Mouse (Mus musculus) forebrain, embryonic 13.5 days (tissue): ENCODE data around the gene Dnm3. TPM values are rescaled to one million over a fixed set of nuclear protein-coding genes. Genes with fewer than 3 reads are reported as not detected.

ENCODE experiments used
- ATAC-seq: fragments of 200-750 bp; cut with Nextera tagmentation; 2 replicates; pipeline ENCODE4 v1.8.0; 2017
- H3K27ac ChIP-seq: fragments of 300-500 bp; sonication (generic); 2 replicates; pipeline ENCODE4 v1.5.1; 2015; ENCODE audit warnings: inconsistent platforms, mild to moderate bottlenecking, moderate library complexity
- H3K27me3 ChIP-seq: fragments of 300-500 bp; sonication (generic); 2 replicates; pipeline ENCODE4 v1.6.1; 2015; ENCODE audit warnings: mild to moderate bottlenecking, inconsistent platforms
- H3K36me3 ChIP-seq: fragments of 300-500 bp; sonication (generic); 2 replicates; pipeline ENCODE4 v1.6.1; 2015; ENCODE audit warnings: mild to moderate bottlenecking, inconsistent platforms; ENCODE audit not compliant: poor library complexity, severe bottlenecking
- H3K4me1 ChIP-seq: fragments of 300-500 bp; sonication (generic); 2 replicates; pipeline ENCODE4 v1.6.1; 2015; ENCODE audit warnings: inconsistent platforms
- H3K4me2 ChIP-seq: fragments of 300-500 bp; sonication (generic); 2 replicates; pipeline ENCODE4 v1.6.1; 2015; ENCODE audit warnings: inconsistent platforms, mild to moderate bottlenecking, moderate library complexity
- H3K4me3 ChIP-seq: fragments of 300-500 bp; sonication (generic); 2 replicates; pipeline ENCODE4 v1.5.1; 2015; ENCODE audit warnings: mild to moderate bottlenecking, inconsistent platforms
- H3K9ac ChIP-seq: fragments of 300-500 bp; sonication (generic); 2 replicates; pipeline ENCODE4 v1.6.1; 2015; ENCODE audit warnings: mild to moderate bottlenecking, inconsistent platforms
- H3K9me3 ChIP-seq: fragments of 300-500 bp; sonication (generic); replicated peaks from 2 replicates; pipeline ENCODE4 v1.6.1; 2016; ENCODE audit warnings: inconsistent platforms
- WGBS: fragments of 180-500 bp; shearing (Covaris S2); methylation state at CpG from one replicate; pipeline ENCODE4 v1.1.7; 2015; 5-methylcytosine and 5-hydroxymethylcytosine counted together
- polyA plus RNA-seq: library from polyadenylated mRNA; unstranded; fragments of >200 nt; fragmentation: Nextera tagmentation; extraction: Ambion mirVana; gene quantifications from 2 replicates; pipeline ENCODE4 v1.2.1, GENCODE M21; 2015

Gene Dnm3
- polyA plus RNA-seq, 1 experiment from 2014 or later: 15.1 TPM

GRCm38 (mm10) chr1:162463676-162464075 is 14.2 kb downstream of the Dnm3 start:
- no peak for ATAC-seq
- no peaks in the 10 kb centered on the region for H3K36me3 ChIP-seq
- 88% methylated on average over 8 of the region's 8 CpGs for WGBS
- no peak overlapping the region for H3K27ac ChIP-seq
- no peaks in the 10 kb centered on the region for H3K27me3 ChIP-seq
- H3K4me2 ChIP-seq: no peak overlapping the region
- H3K9me3 ChIP-seq: no peaks in the 10 kb centered on the region
- no peak overlapping the region for H3K4me3 ChIP-seq
- no peaks in the 10 kb centered on the region for H3K4me1 ChIP-seq
- no peak overlapping the region for H3K9ac ChIP-seq

GRCm38 (mm10) chr1:162458711-162459110 is 19.1 kb downstream of the Dnm3 start:
- no peak overlapping the region for H3K27ac ChIP-seq
- no peaks in the 10 kb centered on the region for H3K9me3 ChIP-seq
- no peaks in the 10 kb centered on the region for H3K4me1 ChIP-seq
- no peaks in the 10 kb centered on the region for H3K36me3 ChIP-seq
- H3K4me3 ChIP-seq: no peak overlapping the region
- no peaks in the 10 kb centered on the region for H3K27me3 ChIP-seq
- no peak overlapping the region for H3K4me2 ChIP-seq
- H3K9ac ChIP-seq: no peak overlapping the region
- 95% methylated on average over 2 of the region's 2 CpGs for WGBS
- ATAC-seq: no peak

- H3K27ac ChIP-seq: no peak overlapping the region
- WGBS: 96% methylated on average over 6 of the region's 6 CpGs
- H3K4me2 ChIP-seq: no peak overlapping the region
- no peak overlapping the region for H3K4me3 ChIP-seq
- H3K27me3 ChIP-seq: no peaks in the 10 kb centered on the region
- H3K36me3 ChIP-seq: no peaks in the 10 kb centered on the region
- H3K4me1 ChIP-seq: no peaks in the 10 kb centered on the region
- no peak overlapping the region for H3K9ac ChIP-seq
- ATAC-seq: no peak
- no peaks in the 10 kb centered on the region for H3K9me3 ChIP-seq
Measured at GRCm38 (mm10) chr1:162456861-162457260, 21.0 kb downstream of the Dnm3 start.

GRCm38 (mm10) chr1:162456406-162456805 is 21.4 kb downstream of the Dnm3 start:
- Histone ChIP-seq H3K36me3 (no peaks in the 10 kb centered on the region), H3K4me3 (no peak overlapping the region), H3K9ac (no peak overlapping the region), H3K4me1 (no peaks in the 10 kb centered on the region), H3K27me3 (no peaks in the 10 kb centered on the region), H3K27ac (no peak overlapping the region), H3K9me3 (no peaks in the 10 kb centered on the region), H3K4me2 (no peak overlapping the region)
- ATAC-seq: no peak
- WGBS: 90% methylated on average over 4 of the region's 4 CpGs

- H3K4me1 ChIP-seq: no peaks in the 10 kb centered on the region
- H3K36me3 ChIP-seq: no peaks in the 10 kb centered on the region
- H3K9ac ChIP-seq: no peak overlapping the region
- H3K4me2 ChIP-seq: no peak overlapping the region
- WGBS: 33% methylated on average over 8 of the region's 8 CpGs
- H3K4me3 ChIP-seq: no peak overlapping the region
- ATAC-seq: peak; percentile 63; the same call in 1 of the 2 replicates
- no peaks in the 10 kb centered on the region for H3K9me3 ChIP-seq
- no peak overlapping the region for H3K27ac ChIP-seq
- H3K27me3 ChIP-seq: no peaks in the 10 kb centered on the region
Measured at GRCm38 (mm10) chr1:162453578-162453977, 24.3 kb downstream of the Dnm3 start.

GRCm38 (mm10) chr1:162453030-162453429 is 24.8 kb downstream of the Dnm3 start:
- no peak overlapping the region for H3K9ac ChIP-seq
- no peaks in the 10 kb centered on the region for H3K4me1 ChIP-seq
- WGBS: 75% methylated on average over 6 of the region's 6 CpGs
- no peak overlapping the region for H3K4me3 ChIP-seq
- no peaks in the 10 kb centered on the region for H3K36me3 ChIP-seq
- ATAC-seq: no peak
- no peak overlapping the region for H3K4me2 ChIP-seq
- no peaks in the 10 kb centered on the region for H3K9me3 ChIP-seq
- H3K27ac ChIP-seq: no peak overlapping the region
- no peaks in the 10 kb centered on the region for H3K27me3 ChIP-seq

- H3K4me2 ChIP-seq: no peak overlapping the region
- H3K4me1 ChIP-seq: no peaks in the 10 kb centered on the region
- no peak overlapping the region for H3K27ac ChIP-seq
- no peaks in the 10 kb centered on the region for H3K36me3 ChIP-seq
- peak; percentile 61; the same call in 1 of the 2 replicates for ATAC-seq
- H3K4me3 ChIP-seq: no peak overlapping the region
- no peak overlapping the region for H3K9ac ChIP-seq
- no peaks in the 10 kb centered on the region for H3K9me3 ChIP-seq
- H3K27me3 ChIP-seq: no peaks in the 10 kb centered on the region
- 81% methylated on average over 3 of the region's 3 CpGs for WGBS
Measured at GRCm38 (mm10) chr1:162449161-162449909, 28.5 kb downstream of the Dnm3 start.

GRCm38 (mm10) chr1:162444805-162445204 is 33.0 kb downstream of the Dnm3 start:
- Histone ChIP-seq H3K4me3 (no peak overlapping the region), H3K9me3 (no peaks in the 10 kb centered on the region), H3K36me3 (no peaks in the 10 kb centered on the region), H3K27me3 (no peaks in the 10 kb centered on the region), H3K27ac (no peak overlapping the region), H3K4me2 (no peak overlapping the region), H3K4me1 (no peaks in the 10 kb centered on the region), H3K9ac (no peak overlapping the region)
- WGBS: 89% methylated on average over 8 of the region's 8 CpGs
- ATAC-seq: no peak

GRCm38 (mm10) chr1:162439576-162439975 is 38.3 kb downstream of the Dnm3 start:
- Histone ChIP-seq H3K4me1 (no peaks in the 10 kb centered on the region), H3K27ac (no peak overlapping the region), H3K4me3 (no peak overlapping the region), H3K4me2 (no peak overlapping the region), H3K9me3 (no peaks in the 10 kb centered on the region), H3K9ac (no peak overlapping the region), H3K36me3 (no peaks in the 10 kb centered on the region), H3K27me3 (no peaks in the 10 kb centered on the region)
- ATAC-seq: no peak

GRCm38 (mm10) chr1:162436672-162437071 is 41.2 kb downstream of the Dnm3 start:
- H3K9me3 ChIP-seq: no peaks in the 10 kb centered on the region
- H3K27ac ChIP-seq: no peak overlapping the region
- no peak overlapping the region for H3K9ac ChIP-seq
- H3K4me3 ChIP-seq: no peak overlapping the region
- no peaks in the 10 kb centered on the region for H3K4me1 ChIP-seq
- ATAC-seq: no peak
- H3K4me2 ChIP-seq: no peak overlapping the region
- H3K36me3 ChIP-seq: no peaks in the 10 kb centered on the region
- no peaks in the 10 kb centered on the region for H3K27me3 ChIP-seq
- WGBS: 66% methylated on average over 3 of the region's 3 CpGs

- Histone ChIP-seq H3K4me3 (no peak overlapping the region), H3K4me1 (0 out of 2 replicates have a peak, but pooled peaks cover 4% of the 10 kb centered on the region), H3K4me2 (no peak overlapping the region), H3K36me3 (no peaks in the 10 kb centered on the region), H3K27me3 (no peaks in the 10 kb centered on the region), H3K27ac (no peak overlapping the region), H3K9ac (no peak overlapping the region), H3K9me3 (no peaks in the 10 kb centered on the region)
- no peak for ATAC-seq
- 82% methylated on average over 2 of the region's 2 CpGs for WGBS
Measured at GRCm38 (mm10) chr1:162428904-162429303, 48.9 kb downstream of the Dnm3 start.

GRCm38 (mm10) chr1:162425930-162426478 is 51.8 kb downstream of the Dnm3 start:
- Histone ChIP-seq H3K4me1 (0 out of 2 replicates have a peak, but pooled peaks cover 4% of the 10 kb centered on the region), H3K9ac (no peak overlapping the region), H3K4me3 (no peak overlapping the region), H3K9me3 (no peaks in the 10 kb centered on the region), H3K36me3 (no peaks in the 10 kb centered on the region), H3K27me3 (no peaks in the 10 kb centered on the region), H3K4me2 (no peak overlapping the region), H3K27ac (no peak overlapping the region)
- 35% methylated on average over 15 of the region's 15 CpGs for WGBS
- peak; percentile 16; the same call in 1 of the 2 replicates for ATAC-seq

- WGBS: 89% methylated on average over 6 of the region's 6 CpGs
- H3K4me3 ChIP-seq: no peak overlapping the region
- H3K27ac ChIP-seq: no peak overlapping the region
- no peaks in the 10 kb centered on the region for H3K36me3 ChIP-seq
- ATAC-seq: no peak
- H3K27me3 ChIP-seq: no peaks in the 10 kb centered on the region
- no peak overlapping the region for H3K9ac ChIP-seq
- H3K4me1 ChIP-seq: 0 out of 2 replicates have a peak, but pooled peaks cover 4% of the 10 kb centered on the region
- no peaks in the 10 kb centered on the region for H3K9me3 ChIP-seq
- no peak overlapping the region for H3K4me2 ChIP-seq
Measured at GRCm38 (mm10) chr1:162422826-162423225, 55.0 kb downstream of the Dnm3 start.
